Mouse (Mus musculus) naive thymus-derived CD4-positive, alpha-beta T cell, adult 2 months (primary cell): ENCODE results near the gene Iqck.

Source experiments
- DNase-seq: peaks from one replicate; pipeline ENCODE4 v3.0.0-alpha.2; 2011; ENCODE audit warnings: low read depth

Gene Iqck

DNA sequence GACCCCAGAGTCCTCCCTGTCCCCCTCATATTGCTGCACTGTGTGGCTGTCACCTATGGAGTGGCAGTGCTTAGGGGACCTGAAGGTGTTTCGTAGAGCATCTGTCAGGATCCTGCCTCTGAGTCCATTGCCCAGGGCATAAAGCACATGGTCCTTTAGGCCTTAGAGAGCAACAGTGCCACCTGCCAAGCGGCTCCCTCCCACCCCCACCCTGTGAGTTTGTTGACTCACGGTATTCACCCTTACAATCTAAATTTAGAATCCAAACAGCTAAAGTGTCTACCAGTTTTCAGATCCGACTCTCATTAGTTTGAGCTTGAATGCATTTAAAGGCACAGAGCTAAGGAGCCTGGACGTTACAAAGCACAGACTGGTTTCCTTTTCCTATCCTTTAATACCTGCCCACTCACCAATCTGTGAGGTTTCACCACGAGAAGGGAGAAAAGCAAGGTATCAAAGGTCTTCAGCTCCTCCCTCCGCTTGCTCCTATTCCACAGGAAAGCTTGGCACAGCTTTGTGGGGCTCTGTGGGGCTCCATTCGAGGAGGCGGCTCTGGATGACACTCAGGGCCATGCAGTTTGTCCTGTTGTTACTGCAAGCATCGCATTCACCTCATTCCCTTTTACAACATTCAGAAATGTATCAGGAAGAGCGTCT lies 98.2 kb downstream of the Iqck start:
- no peak for DNase-seq

GRCm38 (mm10) chr7:118954968-118955367 lies 99.4 kb downstream of the Iqck start:
- DNase-seq, result no peak

DNA sequence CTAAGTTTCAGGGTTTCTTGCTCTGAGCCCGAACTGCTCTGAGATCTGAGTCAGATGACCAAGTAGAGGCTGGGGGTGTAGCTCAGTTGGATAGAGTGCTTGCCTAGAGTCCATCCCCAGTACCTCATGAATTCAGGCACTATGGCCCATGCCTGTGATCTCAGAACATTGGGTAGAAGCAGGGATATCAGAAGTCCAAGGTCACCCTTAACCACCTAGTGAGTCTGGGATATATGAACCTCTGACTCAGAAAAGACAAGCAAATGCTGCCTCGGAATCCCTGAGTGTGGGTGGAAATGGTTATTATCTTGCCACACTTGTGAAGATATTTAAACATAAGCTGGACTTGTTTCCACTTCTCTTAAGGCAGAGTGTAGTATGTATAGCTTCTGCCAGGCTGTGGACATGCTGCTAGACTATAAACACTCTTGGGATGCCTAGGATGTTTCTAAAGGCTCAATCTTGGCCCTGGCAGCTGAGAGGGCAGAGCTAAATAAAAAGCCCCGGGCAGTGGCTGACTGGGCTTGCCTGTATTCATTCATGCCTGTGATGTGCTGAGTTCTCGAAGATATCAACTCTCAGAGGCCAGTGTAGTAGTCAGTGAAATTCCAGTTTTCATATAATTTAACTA lies 101.2 kb downstream of the Iqck start:
- no peak for DNase-seq

DNA sequence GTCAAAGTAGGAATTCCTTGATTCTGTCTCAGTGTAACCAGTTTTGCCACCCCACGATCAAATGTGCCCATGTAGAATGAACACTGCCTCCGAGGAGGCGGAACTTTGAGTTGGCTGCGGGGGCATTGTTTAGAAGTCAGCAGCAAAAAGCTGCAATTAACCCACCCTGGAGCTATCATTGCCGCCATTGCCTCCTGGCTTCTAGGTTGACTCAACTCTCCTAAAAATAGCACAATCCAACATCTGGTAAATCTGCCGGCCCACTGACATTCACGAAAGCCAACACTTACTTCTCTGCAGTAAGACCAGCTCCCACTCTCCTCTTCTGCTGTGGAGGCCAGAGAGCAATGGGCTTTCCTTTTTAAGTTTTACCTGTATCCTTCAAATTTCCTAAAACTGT lies 103.7 kb downstream of the Iqck start:
- no peak for DNase-seq

DNA sequence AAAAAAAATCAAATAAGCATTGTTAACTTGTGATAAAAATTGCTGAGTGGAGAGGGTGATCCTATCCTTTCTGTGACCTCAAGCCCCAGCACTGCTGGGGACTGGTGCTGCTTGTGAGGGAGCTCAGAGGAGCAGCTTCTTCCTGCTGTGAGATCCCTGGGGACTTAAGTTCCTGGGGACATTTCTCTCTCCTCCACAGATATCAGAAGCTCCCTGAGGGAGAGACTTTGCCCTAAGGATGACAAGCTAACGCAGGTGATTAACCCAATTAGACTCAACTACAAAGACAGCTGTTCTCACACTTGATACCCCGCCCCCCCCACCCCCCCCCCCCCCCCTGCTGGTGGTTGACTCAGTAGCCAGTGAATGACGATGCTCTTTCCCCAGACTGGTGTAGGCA lies 109.2 kb downstream of the Iqck start:
- no peak for DNase-seq

DNA sequence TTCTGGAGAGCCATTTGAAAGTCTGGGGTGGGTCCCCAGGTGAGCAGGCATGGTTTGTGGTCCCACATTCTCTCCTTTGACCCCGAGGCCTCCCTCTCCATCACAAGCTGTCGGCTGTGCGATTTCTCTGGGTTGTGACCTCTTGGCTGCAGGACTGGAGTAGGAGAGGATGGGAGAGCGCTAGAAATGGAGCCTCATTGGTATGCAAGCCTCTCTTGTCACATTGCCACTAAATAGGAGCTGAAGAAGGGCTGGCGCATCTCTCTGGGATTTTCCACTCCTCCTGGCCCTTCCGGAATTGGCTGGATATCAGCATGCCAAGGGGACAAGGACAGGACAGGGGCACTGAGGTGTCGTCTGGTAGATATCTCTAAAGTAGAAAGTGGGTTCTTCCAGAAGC lies 109.6 kb downstream of the Iqck start:
- DNase-seq, result no peak

DNA sequence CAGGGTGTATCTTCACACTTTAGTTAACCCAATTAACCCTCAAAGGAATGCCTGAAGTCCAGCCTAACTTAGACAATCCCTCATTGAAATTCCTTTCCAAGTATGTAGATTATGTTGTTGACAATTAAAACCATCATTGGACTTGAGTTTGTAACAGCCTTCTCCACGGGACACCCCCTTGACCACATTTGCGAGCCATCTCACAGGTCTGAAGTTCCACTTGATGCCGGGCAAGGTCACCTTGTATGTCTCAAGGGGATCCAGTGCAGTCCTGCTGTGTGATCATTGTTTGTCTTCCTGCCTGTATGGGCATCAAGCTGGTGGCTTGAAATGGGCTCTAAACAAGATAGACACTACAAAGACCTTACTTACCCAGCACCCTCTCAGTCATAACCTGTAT lies 113.3 kb downstream of the Iqck start:
- DNase-seq, result no peak

DNA sequence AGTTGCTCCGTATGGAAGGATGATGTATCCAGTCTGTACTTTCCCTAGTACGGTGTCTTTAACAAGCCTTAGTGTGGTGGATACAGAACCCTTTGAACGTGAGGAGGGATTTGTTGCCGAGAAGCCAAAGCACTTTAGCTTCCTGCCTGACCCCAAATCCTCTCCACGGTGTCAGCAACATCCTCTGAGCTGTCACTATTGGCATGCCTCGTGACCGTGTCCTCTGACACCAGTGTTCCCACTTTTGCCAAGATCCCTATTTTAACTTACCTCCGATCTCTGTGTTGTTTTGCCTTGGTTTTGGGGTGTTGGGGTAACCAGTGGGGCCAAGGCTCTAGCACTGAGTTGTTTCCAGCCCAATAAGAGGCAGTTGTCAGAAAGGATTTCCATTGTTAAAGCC lies 115.9 kb downstream of the Iqck start:
- DNase-seq, result no peak

GRCm38 (mm10) chr7:118972306-118972705 lies 116.8 kb downstream of the Iqck start:
- DNase-seq, result no peak

GRCm38 (mm10) chr7:118973377-118973776 lies 117.8 kb downstream of the Iqck start:
- DNase-seq, result no peak

DNA sequence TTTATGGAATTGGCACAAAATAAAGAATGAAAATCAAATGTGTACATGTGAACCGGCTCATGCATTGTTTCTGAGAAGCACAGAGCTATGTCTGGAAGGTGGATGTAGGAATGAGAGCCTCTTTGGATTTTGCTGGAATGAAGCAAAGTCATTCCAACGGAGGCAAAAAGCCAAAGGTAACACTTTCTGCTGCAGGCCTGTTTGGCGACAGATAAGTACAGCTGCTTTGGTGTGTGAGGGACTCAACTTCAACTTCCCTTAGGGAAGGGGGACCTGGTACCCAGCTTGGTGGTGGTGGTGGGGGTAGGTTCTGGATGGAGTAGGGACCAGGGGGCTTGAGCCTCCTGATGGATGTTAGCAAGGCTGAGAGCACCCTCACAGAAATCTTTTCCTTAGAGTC lies 120.3 kb downstream of the Iqck start:
- DNase-seq, result no peak

DNA sequence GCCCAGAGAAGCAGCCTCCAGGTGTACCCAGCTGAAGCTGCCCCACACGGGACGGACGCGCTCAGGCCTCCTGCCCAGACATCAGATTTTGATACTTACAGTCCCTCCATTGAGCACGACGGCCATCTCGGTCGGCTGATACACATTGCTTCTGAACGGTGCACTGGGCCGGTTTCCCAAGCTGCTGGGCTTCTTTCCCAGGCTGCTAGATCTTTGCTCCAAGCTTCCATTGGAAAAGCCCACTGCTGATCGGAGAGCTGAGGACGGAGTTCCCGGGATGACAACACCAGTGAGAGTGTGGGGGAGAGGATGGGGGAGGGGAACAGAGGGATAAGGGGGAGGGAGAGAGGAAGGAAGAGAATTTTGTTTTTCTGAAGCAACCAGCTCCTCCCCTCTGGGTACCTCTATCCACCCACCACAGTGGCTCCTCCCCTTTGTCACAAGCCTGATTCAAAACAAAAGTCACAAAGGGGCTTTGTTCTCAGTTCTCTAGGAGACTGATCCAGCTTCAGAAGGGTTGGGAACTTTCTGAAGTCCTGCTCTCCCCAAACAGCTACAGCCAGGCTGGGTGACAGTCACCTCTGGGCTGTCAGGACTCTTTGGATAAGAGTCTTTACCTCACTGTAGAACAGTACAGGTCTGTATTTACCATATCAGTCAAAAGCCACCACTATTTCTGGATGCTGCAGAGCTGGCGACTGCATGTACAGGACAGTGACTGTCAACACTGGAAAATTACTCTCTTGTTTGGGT lies 121.0 kb downstream of the Iqck start:
- peak; percentile 46 for DNase-seq

GRCm38 (mm10) chr7:118977167-118977543 lies 121.6 kb downstream of the Iqck start:
- DNase-seq, result no peak

GRCm38 (mm10) chr7:118979121-118979520 lies 123.6 kb downstream of the Iqck start:
- DNase-seq, result no peak

- DNase-seq, result no peak
Measured at GRCm38 (mm10) chr7:118979708-118980107, 124.2 kb downstream of the Iqck start.

GRCm38 (mm10) chr7:118981346-118981745 lies 125.8 kb downstream of the Iqck start:
- no peak for DNase-seq

GRCm38 (mm10) chr7:118981831-118982230 lies 126.3 kb downstream of the Iqck start:
- DNase-seq, result no peak

DNA sequence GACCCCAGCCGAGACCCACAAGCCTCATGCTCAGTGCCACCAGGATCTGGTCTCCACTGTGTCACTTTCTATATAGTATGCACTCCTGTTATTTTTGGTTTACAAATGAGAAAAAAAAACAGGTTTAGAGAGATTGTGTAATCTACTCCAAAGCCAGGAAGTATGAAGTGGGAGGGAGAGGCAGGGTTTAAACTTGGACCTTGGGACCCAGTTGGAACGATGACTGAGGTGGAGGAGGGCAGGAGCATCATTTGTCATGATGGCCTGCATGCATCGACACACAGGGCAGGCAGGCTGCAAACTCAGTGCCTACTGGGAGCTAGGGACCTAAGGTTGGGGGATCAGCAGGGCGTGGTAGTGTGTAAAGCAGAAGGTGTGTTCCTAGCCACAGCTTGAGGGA lies 127.0 kb downstream of the Iqck start:
- no peak for DNase-seq

DNA sequence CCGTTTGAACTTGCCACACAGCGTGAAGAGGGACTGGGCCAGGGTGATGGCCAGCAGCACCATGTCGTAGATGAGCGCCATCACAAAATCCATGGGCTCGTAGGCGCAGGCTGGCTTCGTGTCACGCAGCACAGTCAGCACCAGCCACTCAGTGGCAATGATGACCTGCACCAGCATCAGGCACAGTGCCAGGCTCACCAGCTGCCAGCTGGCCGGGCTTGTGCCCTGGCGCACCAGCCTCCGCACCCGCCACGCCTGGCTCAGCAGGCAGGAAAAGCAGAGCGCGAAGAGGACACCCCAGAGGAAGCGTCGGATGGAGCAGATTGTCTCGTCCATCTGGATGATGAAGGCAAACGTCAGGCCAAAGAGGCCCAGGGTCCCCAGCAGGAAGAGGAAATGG lies 128.4 kb downstream of the Iqck start:
- no peak for DNase-seq

DNA sequence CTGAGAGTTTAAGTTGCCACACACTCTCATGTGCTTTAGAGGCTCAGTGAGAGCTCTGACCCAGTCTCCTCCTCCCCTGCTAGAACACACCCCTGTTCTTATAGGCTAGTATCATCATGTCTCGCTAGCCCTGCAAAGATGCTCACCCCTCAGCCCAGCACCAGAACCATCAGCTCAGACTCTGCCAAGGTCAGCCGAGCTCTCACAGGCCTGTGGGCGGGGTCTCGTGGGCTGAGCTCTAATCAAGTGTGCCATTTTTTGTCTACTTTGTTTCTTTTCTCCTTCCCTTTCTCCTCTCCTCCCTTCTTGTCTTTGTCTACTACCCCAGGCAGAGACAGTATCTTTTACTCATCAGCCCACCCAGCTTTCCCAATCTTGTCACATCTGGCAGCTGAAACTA lies 130.2 kb downstream of the Iqck start:
- DNase-seq, result no peak

DNA sequence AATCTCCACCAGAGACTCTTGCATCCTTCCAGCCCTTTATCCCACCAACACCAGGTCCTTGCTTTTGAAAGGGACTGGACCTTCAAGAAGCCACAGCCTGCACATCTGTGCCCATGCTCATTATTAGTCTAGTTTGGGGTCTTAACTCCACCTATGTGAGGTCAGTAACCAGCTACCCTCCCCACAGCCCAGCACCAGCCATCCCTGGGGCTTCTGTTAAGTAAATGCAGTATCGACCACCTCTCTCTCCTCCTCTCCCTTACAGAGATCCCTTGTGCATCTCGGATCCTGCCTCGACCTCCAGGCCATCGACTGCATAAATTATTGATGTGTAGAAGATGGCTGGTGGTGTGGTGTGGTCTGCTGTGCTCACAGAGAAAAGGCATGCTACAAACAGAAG lies 130.8 kb downstream of the Iqck start:
- DNase-seq, result no peak

DNA sequence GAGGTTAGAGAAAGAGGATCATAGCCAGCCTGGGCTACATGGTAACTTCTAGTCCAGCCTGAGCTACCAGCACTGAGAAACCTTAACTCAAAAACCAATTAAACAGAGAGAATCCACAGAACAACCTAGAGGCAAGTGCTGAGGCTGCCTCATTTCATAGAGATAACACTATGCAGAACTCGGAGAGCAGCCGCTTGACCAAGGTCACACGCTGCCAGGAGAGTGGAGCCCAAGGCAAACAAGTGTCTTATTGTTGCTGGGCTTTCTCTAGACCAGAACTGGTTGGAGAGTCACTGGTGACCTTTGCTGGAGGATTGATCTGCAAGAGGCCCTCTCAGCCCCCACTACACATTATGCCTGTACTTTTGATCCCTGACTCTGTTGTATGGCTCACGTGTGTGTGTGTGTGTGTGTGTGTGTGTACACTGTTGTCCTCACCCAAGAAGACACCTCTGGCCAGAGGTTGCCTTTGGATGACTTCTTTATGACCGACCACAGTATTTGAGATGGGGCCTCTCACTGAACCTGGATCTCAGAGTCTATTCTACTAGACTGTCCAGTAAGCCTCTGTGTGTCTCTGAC lies 133.8 kb downstream of the Iqck start:
- no peak for DNase-seq

DNA sequence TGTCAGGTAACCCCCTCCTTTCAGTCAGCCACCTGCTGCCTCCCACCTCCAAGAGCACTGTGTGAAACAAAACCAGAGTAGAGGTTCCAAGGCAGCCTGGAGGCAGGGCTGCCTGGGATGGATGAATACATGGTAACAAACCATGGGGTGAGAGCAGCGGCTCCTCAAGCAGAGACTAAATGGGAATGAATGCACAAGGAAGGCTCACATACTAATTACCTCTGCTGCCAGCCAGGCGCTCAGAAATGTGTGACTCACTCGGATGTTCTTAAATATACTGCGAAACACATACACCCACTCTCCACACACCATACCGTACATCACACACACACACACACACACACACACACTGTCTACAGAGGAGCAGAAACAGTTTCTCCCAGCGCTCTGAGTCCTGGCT lies 134.7 kb downstream of the Iqck start:
- DNase-seq, result no peak
